Mouse (Mus musculus): Measurements from ENCODE around the gene Tor4a. TPM values are rescaled to one million over a fixed set of nuclear protein-coding genes. Genes with fewer than 3 reads are reported as not detected.

Gene Tor4a
- polyA plus RNA-seq, 1 experiment from 2014 or later = 2.0 TPM

GRCm38 (mm10) chr2:25217666-25218065, 21.0 kb upstream of the Tor4a start:
- no peak for DNase-seq (ENCODE audit: low spot score)
- 62% methylated on average over 2 of the region's 2 CpGs for WGBS
- H3K4me1 ChIP-seq (replicated peaks; ENCODE audit: control insufficient read depth, insufficient read depth, low read length) = no peaks in the 10 kb centered on the region
- H3K4me2 ChIP-seq (replicated peaks) = no peak overlapping the region
- no peaks in the 10 kb centered on the region for H3K9me3 ChIP-seq (ENCODE audit: control insufficient read depth, low read length)
- H3K27ac ChIP-seq = no peak overlapping the region
- ATAC-seq (ENCODE audit: low FRiP score) = no peak
- no peaks in the 10 kb centered on the region for H3K27me3 ChIP-seq (ENCODE audit: control insufficient read depth, insufficient read depth, low read length)
- H3K4me3 ChIP-seq (replicated peaks; ENCODE audit: low read length) = no peak overlapping the region
- peaks cover 9% of the 10 kb centered on the region for H3K36me3 ChIP-seq (replicated peaks; ENCODE audit: control insufficient read depth, insufficient read depth)
- H3K9ac ChIP-seq = no peak overlapping the region

GRCm38 (mm10) chr2:25214444-25214843, 17.8 kb upstream of the Tor4a start, which contains the start of gene Stpg3:
Gene Stpg3 (minus strand): TSS chr2:25214637.
- Histone ChIP-seq H3K4me1 (replicated peaks; ENCODE audit: control insufficient read depth, insufficient read depth, low read length) (peaks cover 10% of the 10 kb centered on the region), H3K9me3 (ENCODE audit: control insufficient read depth, low read length) (no peaks in the 10 kb centered on the region), H3K27me3 (ENCODE audit: control insufficient read depth, insufficient read depth, low read length) (no peaks in the 10 kb centered on the region), H3K27ac (no peak within 1 kb of the TSS), H3K4me2 (replicated peaks) (no peak within 1 kb of the TSS), H3K9ac (no peak within 1 kb of the TSS), H3K4me3 (replicated peaks; ENCODE audit: low read length) (no peak within 1 kb of the TSS), H3K36me3 (replicated peaks; ENCODE audit: control insufficient read depth, insufficient read depth) (no peaks in the 10 kb centered on the region; the same call in 1 of the 2 replicates)
- 75% methylated on average over 3 of the region's 3 CpGs for WGBS
- no peak for ATAC-seq (ENCODE audit: low FRiP score)
- DNase-seq (ENCODE audit: low spot score) = no peak

DNA sequence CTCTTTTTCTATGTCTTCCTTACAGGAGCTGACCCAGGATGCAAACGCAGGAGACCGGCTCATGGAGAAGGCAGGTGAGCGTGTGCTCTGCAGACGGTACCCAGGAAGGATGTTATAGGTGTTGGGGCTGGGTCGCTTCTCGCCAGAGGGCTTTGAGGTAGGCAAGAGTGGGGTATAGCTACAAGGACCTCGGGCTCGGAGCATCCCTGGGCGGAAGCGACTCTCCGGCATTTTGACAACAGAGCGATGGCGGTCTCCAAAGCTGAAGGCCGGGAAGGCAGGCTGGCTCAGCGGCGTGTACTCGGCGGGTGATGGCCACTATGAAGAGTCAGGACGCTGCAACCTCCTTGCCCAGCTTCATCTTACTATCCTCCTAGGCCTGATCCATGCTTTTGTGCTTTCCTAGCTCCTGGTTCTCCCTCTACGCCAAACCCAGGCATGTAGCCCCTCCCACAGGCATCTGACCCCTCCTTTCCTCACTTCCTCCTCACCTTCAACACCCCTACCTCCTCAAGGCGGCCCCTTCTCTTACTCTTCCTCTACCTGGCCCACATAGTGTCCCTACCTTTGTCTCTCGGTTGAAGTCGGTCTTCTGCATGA, 16.7 kb upstream of the Tor4a start:
- Histone ChIP-seq H3K9me3 (ENCODE audit: control insufficient read depth, low read length) (no peaks in the 10 kb centered on the region), H3K4me2 (replicated peaks) (no peak overlapping the region), H3K36me3 (replicated peaks; ENCODE audit: control insufficient read depth, insufficient read depth) (peaks cover 9% of the 10 kb centered on the region; the same call in 1 of the 2 replicates), H3K4me1 (replicated peaks; ENCODE audit: control insufficient read depth, insufficient read depth, low read length) (peaks cover 17% of the 10 kb centered on the region), H3K27ac (no peak overlapping the region), H3K9ac (no peak overlapping the region), H3K4me3 (replicated peaks; ENCODE audit: low read length) (no peak overlapping the region), H3K27me3 (ENCODE audit: control insufficient read depth, insufficient read depth, low read length) (no peaks in the 10 kb centered on the region)
- WGBS = 65% methylated on average over 23 of the region's 23 CpGs
- ATAC-seq (ENCODE audit: low FRiP score) = no peak
- DNase-seq (ENCODE audit: low spot score) = no peak

DNA sequence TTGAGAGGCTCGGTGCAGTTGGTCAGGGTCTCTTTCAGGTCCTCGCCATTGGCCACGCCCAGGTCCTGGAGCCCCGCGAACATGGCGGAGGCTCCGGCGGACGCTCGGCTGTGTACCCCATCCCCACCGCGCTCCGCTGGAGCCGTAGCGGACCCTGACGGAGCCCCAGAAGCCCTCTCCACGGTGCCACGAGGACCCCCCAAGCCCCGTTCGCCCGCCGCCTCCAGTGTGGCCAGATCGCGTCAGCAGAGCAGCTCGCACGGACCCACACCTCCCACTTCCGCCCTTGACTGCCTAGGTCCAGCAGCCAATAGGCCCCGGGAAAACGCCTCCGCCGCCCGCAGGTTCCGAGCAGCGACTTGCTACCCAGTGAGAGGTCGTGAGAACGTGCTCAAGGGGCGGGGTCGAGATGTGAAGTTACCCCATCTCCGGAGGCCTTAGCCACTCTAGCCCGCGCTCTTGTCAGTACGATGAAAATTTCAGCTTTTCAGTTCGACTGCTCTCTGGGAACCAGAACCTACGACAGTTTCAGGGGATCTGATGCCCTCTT, 14.5 kb upstream of the Tor4a start, which contains the start of gene Nelfb:
TSS of gene Nelfb (minus strand) at position 369 of the 550 bp plus-strand sequence.
- WGBS = 0% methylated on average over 44 of the region's 44 CpGs
- peak within 1 kb of the TSS; percentile 97 for H3K4me3 ChIP-seq (replicated peaks; ENCODE audit: low read length)

DNA sequence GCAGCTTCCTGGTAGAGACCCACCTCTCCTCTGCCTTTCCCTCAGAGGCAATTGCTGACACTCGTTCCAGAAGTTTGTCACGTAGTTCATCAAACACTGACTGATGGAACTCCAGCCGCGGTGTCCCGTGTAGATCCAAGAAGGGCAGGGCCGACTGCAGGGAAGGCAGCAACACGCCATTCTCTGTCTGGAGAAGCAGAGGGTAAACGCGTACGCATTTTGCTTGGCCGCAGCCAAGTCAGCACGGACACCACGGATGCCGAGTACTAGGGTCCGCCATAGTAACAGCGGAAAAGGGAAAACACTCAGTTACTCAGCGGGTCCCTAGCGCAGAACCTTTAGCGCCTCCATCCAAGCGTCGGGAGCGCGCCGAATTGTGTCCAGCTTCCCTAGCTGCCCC, 14.0 kb upstream of the Tor4a start:
- Histone ChIP-seq H3K27ac (peak overlapping the region; percentile 93), H3K4me2 (replicated peaks) (peak overlapping the region; percentile 90), H3K9me3 (ENCODE audit: control insufficient read depth, low read length) (no peaks in the 10 kb centered on the region), H3K27me3 (ENCODE audit: control insufficient read depth, insufficient read depth, low read length) (no peaks in the 10 kb centered on the region), H3K4me1 (replicated peaks; ENCODE audit: control insufficient read depth, insufficient read depth, low read length) (peaks cover 17% of the 10 kb centered on the region), H3K4me3 (replicated peaks; ENCODE audit: low read length) (peak overlapping the region; percentile 97), H3K9ac (peak overlapping the region; percentile 95), H3K36me3 (replicated peaks; ENCODE audit: control insufficient read depth, insufficient read depth) (peaks cover 26% of the 10 kb centered on the region)
- DNase-seq (ENCODE audit: low spot score) (no peak), ATAC-seq (ENCODE audit: low FRiP score) (no peak; the same call in 1 of the 2 replicates)
- under 1% methylated on average over 24 of the region's 24 CpGs for WGBS

More for the DNA sequence above, 14.5 kb upstream of the Tor4a start, which contains the start of gene Nelfb:
- ATAC-seq (ENCODE audit: low FRiP score) (peak; percentile 89), DNase-seq (ENCODE audit: low spot score) (peak; percentile 83)
- Histone ChIP-seq H3K4me1 (replicated peaks; ENCODE audit: control insufficient read depth, insufficient read depth, low read length) (peaks cover 17% of the 10 kb centered on the region), H3K36me3 (replicated peaks; ENCODE audit: control insufficient read depth, insufficient read depth) (peaks cover 21% of the 10 kb centered on the region), H3K9ac (peak within 1 kb of the TSS; percentile 95), H3K9me3 (ENCODE audit: control insufficient read depth, low read length) (no peaks in the 10 kb centered on the region), H3K27me3 (ENCODE audit: control insufficient read depth, insufficient read depth, low read length) (no peaks in the 10 kb centered on the region), H3K27ac (peak within 1 kb of the TSS; percentile 93), H3K4me2 (replicated peaks) (peak within 1 kb of the TSS; percentile 90)

GRCm38 (mm10) chr2:25207593-25207992, 10.9 kb upstream of the Tor4a start:
- H3K9ac ChIP-seq = no peak overlapping the region
- ATAC-seq (ENCODE audit: low FRiP score) = no peak
- peaks cover 17% of the 10 kb centered on the region for H3K4me1 ChIP-seq (replicated peaks; ENCODE audit: control insufficient read depth, insufficient read depth, low read length)
- no peaks in the 10 kb centered on the region for H3K27me3 ChIP-seq (ENCODE audit: control insufficient read depth, insufficient read depth, low read length)
- no peak for DNase-seq (ENCODE audit: low spot score)
- no peak overlapping the region for H3K4me2 ChIP-seq (replicated peaks)
- WGBS = 83% methylated on average over 1 of the region's 1 CpGs
- no peak overlapping the region for H3K27ac ChIP-seq
- no peaks in the 10 kb centered on the region for H3K9me3 ChIP-seq (ENCODE audit: control insufficient read depth, low read length)
- H3K4me3 ChIP-seq (replicated peaks; ENCODE audit: low read length) = no peak overlapping the region
- H3K36me3 ChIP-seq (replicated peaks; ENCODE audit: control insufficient read depth, insufficient read depth) = peaks cover 57% of the 10 kb centered on the region

GRCm38 (mm10) chr2:25203631-25204214, 7.0 kb upstream of the Tor4a start:
- H3K9me3 ChIP-seq (ENCODE audit: control insufficient read depth, low read length) = no peaks in the 10 kb centered on the region
- peaks cover 89% of the 10 kb centered on the region for H3K36me3 ChIP-seq (replicated peaks; ENCODE audit: control insufficient read depth, insufficient read depth)
- H3K4me3 ChIP-seq (replicated peaks; ENCODE audit: low read length) = no peak overlapping the region
- WGBS = 62% methylated on average over 4 of the region's 4 CpGs
- ATAC-seq (ENCODE audit: low FRiP score) (no peak), DNase-seq (ENCODE audit: low spot score) (no peak)
- no peak overlapping the region for H3K9ac ChIP-seq
- no peak overlapping the region for H3K27ac ChIP-seq
- H3K4me1 ChIP-seq (replicated peaks; ENCODE audit: control insufficient read depth, insufficient read depth, low read length) = peaks cover 2% of the 10 kb centered on the region; the same call in 1 of the 2 replicates
- no peaks in the 10 kb centered on the region for H3K27me3 ChIP-seq (ENCODE audit: control insufficient read depth, insufficient read depth, low read length)
- H3K4me2 ChIP-seq (replicated peaks) = no peak overlapping the region

DNA sequence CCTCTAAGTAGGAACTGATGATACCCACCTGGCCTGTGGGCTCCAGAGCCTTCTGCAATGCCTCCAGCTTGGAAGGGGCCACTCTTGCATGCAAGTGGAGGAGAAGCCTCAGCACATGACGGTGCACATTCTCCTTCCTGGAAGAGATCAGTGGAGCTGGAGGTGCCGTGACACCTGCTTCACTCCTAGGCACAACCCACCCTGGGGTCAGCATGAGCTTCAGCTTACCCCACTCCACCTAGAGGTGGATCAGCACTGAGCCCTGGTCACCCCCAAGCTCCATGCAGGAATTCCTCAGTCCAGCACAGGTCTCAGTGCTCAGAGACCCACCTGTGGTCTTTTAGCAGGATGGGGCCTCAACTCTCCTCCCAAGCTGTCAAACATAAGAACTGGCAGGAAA, 3.9 kb upstream of the Tor4a start:
- Histone ChIP-seq H3K36me3 (replicated peaks; ENCODE audit: control insufficient read depth, insufficient read depth) (peaks cover 78% of the 10 kb centered on the region), H3K27me3 (ENCODE audit: control insufficient read depth, insufficient read depth, low read length) (peaks cover 12% of the 10 kb centered on the region), H3K9ac (no peak overlapping the region), H3K27ac (no peak overlapping the region), H3K4me1 (replicated peaks; ENCODE audit: control insufficient read depth, insufficient read depth, low read length) (no peaks in the 10 kb centered on the region), H3K9me3 (ENCODE audit: control insufficient read depth, low read length) (no peaks in the 10 kb centered on the region), H3K4me3 (replicated peaks; ENCODE audit: low read length) (no peak overlapping the region), H3K4me2 (replicated peaks) (no peak overlapping the region)
- no peak for ATAC-seq (ENCODE audit: low FRiP score)
- DNase-seq (ENCODE audit: low spot score) = no peak
- WGBS = 100% methylated on average over 2 of the region's 2 CpGs

- H3K9ac ChIP-seq = no peak overlapping the region
- no peak overlapping the region for H3K4me3 ChIP-seq (replicated peaks; ENCODE audit: low read length)
- H3K4me2 ChIP-seq (replicated peaks) = no peak overlapping the region
- no peaks in the 10 kb centered on the region for H3K9me3 ChIP-seq (ENCODE audit: control insufficient read depth, low read length)
- peaks cover 25% of the 10 kb centered on the region for H3K27me3 ChIP-seq (ENCODE audit: control insufficient read depth, insufficient read depth, low read length)
- H3K27ac ChIP-seq = no peak overlapping the region
- DNase-seq (ENCODE audit: low spot score) = no peak
- no peaks in the 10 kb centered on the region for H3K4me1 ChIP-seq (replicated peaks; ENCODE audit: control insufficient read depth, insufficient read depth, low read length)
- no peak for ATAC-seq (ENCODE audit: low FRiP score)
- peaks cover 51% of the 10 kb centered on the region for H3K36me3 ChIP-seq (replicated peaks; ENCODE audit: control insufficient read depth, insufficient read depth)
Observed at GRCm38 (mm10) chr2:25197946-25198345, 1.3 kb upstream of the Tor4a start.
